Mouse (Mus musculus): ENCODE measurements around the gene Arhgap10. TPM values are rescaled to one million over a fixed set of nuclear protein-coding genes. Genes with fewer than 3 reads are reported as not detected.
A peak's percentile ranks its signal among the peaks of the same experiment; 100 is the strongest.

Arhgap10 gene
- polyA plus RNA-seq, 2 experiments from 2014 or later = 2.1 to 2.9 TPM

- ATAC-seq = no peak
Observed at GRCm38 (mm10) chr8:77276827-77277226, 240.9 kb downstream of the Arhgap10 start.

DNA sequence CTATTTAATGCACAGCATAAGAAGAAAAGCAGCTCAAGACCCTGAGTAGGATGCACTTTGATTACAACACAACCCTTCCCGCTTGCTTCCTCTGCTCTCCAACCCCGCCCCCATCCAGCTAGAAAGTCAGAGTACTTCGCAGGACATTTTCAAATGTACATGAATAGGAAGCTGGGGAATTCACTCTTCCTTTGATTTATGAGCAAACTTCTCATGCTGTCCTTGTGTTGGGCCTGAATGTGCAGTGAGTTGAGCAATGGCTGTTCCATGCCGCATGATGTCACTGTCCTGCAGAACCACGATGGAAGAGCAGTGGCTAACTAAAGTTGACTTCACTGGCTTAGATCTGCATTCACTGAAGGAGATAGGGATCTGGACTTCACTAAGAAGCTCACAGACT is 242.2 kb downstream of the Arhgap10 start:
- no peak for ATAC-seq

DNA sequence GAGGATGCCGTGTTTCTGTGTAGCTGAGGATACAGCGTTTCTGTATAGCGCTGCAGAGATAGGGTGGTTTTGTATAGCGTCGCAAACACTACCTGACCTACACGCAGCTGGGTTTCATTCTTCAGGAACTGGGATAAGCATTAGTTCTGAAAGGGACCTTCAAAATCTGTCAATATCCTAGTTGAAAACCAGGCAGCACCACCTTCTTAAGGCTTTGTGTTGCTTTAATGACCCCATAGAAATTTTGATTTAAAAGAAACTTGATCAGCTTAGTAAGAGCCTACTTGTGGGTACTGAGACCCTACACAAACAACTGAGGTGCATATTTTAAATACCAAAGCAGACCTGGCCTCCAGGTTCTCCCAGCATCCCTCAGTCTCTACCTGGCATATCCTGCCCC is 245.6 kb downstream of the Arhgap10 start:
- ATAC-seq = no peak

DNA sequence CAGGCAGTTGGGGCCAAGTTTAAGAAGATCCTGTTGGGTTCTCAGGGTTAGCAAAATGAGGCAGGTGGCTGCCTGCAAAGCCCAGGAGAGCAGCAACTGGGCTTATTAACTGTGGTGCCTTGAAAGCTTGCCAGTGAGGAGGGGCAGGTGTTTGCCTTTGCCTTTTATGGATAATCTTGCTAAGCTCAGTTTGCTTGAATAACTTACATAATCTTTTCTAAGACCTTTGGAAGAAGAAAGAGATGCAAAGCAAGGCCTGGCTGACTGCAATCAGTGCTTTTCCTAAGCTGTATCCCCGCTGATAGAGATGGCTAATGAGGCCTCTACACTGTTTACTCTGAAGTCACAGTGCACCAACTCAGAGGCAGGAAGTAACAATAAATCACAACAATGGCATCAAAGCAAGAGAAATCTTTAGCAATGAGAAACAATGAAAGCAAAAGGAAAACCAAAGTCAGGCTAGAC is 249.8 kb downstream of the Arhgap10 start:
- ATAC-seq = peak; percentile 84

GRCm38 (mm10) chr8:77262216-77263009 is 255.3 kb downstream of the Arhgap10 start:
- no peak for ATAC-seq

DNA sequence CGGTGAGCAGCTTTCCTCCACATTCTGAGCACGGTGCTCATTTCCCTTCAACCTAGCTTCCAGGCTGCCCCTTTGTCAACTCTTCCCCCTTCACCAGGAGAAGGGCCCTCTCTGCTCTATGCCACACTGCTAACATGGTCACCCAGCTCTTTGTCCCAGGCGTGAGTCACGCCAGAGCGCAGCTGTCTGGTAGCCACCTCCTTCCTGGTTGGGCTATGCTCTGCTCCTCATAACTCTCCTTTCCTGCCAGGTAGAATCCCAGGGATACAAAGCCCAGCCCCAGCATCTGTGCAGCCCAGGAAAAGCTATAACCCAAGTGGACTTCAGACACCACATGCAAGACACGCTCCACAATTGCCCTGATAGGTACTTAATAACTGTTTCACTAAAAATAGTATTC is 256.5 kb downstream of the Arhgap10 start:
- no peak for ATAC-seq

DNA sequence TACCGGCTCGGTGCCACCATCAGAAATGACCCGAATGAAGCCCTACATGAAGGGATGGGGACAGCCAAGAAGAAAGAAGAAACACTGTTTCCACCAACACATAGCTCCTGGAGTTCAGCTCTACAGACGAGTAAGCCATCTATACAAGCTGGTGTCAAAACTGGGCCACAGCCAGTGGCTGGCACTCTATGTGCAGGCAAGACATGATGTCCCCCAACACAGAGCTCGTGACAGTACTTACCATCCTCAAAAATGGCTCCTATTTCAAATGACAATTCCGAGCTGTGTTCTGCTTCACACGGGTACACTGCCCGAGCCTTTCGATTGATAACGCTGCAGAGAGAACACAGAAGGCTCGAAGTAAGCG is 260.7 kb downstream of the Arhgap10 start:
- no peak for ATAC-seq

DNA sequence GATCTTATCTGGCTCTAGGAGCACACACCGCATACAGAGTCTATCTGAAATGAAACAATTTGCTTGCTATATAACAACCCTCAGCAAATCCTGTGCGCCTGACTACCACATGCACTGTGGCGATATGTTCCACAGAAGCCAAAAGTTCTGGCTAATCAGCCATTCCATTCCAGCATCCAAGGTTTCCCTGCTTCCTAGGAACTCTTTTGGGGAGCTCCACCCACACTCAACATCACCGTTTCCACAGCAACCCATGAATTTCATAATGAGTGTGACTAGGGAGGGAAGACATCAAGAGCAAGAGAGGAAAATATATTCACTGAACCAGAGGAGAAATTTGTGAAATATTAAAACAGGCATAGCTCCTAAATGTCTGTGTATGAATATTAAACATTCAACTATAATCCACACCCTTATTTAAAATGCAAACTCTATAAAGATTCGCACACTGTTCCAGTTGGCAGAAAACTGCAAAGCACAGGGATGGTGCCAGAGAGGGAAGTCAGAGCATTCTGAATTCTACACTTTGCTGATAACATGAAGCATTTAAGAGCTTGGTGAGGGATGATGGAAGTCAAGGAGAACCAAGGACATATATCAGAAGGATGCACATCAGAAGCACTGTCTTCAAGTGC is 261.2 kb downstream of the Arhgap10 start:
- ATAC-seq = no peak

DNA sequence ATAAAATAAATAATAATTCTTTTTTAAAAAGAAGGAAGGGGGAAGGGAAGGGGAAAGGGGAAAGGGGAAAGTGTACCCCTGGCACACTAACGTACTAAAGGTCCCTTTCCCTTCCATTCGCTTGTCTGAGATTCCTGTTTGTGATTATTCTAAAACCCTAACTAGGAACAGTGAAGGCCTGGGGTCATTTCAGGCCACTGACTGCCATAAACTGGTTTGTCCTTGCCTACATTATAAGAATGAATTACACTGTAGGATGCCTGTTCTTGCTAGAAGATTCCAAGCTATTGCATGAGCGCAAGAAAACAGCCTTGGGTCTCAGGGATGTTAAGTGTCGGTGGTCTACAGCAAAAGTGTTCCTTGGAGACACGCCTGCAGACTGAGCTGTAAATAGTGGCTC is 263.3 kb downstream of the Arhgap10 start:
- no peak for ATAC-seq

GRCm38 (mm10) chr8:77251134-77251533 is 266.6 kb downstream of the Arhgap10 start:
- ATAC-seq = no peak

GRCm38 (mm10) chr8:77250094-77250493 is 267.7 kb downstream of the Arhgap10 start:
- no peak for ATAC-seq

- no peak for ATAC-seq
Observed at GRCm38 (mm10) chr8:77241381-77241780, 276.4 kb downstream of the Arhgap10 start.

- ATAC-seq = peak; percentile 72
Observed at GRCm38 (mm10) chr8:77239462-77239861, 278.3 kb downstream of the Arhgap10 start.

DNA sequence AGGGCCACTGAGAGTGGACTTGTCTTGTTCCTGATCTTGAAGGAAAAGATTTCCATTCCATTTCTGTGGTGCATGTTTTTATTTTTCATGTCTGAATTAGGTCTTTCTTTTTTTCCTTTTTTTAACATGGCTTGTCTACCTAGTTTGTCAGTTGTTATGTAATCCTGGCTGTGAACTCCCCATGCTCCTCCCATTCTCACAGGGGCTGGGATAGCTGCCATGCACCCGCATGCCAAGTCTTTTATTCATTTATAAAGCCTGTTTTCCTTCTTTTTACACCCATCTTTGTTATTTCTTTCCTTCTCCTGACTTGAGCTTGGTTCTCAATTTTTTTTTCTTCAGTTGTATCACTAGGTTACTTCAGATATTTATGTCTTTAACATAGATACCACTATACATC is 281.1 kb downstream of the Arhgap10 start:
- no peak for ATAC-seq

DNA sequence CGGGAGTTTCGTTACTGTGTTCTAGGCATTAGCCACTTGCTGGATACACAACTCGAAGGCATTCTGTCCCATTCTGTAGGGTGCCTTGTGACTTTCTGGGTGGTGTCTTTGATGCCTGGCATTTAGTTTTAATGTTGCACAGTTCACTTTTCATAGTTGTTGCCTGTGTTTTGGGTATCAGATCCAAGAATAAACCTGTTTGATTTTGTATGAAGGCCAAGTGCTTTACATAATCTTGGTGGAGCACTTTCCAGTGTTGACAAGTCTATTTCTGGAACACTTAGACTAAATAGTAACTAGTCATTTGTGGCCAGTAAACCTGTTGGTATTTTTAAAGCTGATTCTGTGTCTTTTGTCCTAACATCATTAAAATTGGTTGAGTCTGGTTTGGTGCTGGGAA is 285.3 kb downstream of the Arhgap10 start:
- ATAC-seq = no peak

GRCm38 (mm10) chr8:77231834-77232233 is 285.9 kb downstream of the Arhgap10 start:
- ATAC-seq = no peak

- no peak for ATAC-seq
Observed at GRCm38 (mm10) chr8:77231211-77231610, 286.5 kb downstream of the Arhgap10 start.

GRCm38 (mm10) chr8:77228688-77229087 is 289.1 kb downstream of the Arhgap10 start:
- ATAC-seq = no peak

GRCm38 (mm10) chr8:77227742-77228141 is 290.0 kb downstream of the Arhgap10 start:
- no peak for ATAC-seq

DNA sequence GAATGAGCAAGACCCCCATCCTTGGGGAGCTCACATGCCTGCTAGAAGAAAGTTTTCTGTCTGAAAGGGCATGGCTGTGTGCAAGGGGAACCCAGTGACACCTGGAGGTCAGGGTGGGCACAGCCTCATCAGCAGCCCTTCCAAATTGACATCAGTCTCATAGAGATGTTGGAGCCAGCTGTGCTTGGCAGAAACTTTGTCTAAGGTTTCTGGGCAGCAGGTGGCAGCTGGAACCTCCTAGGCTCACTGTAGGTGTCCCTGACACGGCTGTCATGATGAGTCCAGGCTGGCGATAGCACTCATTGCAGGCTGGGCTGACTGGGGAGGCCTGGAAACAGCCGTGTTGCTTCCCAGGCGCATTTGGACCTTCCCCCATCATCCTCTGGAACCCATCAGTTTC is 294.6 kb downstream of the Arhgap10 start:
- no peak for ATAC-seq

DNA sequence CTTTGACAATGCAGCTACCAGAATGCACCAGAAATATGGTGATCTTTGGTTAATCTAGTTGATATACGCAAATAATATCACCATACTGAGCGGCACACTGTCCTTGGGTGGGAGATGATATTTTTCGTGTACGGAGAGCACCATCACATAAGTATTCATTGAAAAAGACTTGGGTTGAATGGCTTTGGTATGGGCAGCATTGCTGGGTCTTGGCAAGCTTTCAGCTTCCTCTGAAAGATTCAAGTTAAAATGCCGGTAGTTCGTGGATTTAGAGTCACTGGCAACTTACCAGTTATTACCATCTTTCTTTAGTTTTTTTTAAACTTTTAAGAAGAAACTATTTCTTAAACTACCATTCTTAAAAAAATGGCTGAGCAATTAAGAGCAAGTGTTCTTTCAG is 302.6 kb downstream of the Arhgap10 start:
- no peak for ATAC-seq

DNA sequence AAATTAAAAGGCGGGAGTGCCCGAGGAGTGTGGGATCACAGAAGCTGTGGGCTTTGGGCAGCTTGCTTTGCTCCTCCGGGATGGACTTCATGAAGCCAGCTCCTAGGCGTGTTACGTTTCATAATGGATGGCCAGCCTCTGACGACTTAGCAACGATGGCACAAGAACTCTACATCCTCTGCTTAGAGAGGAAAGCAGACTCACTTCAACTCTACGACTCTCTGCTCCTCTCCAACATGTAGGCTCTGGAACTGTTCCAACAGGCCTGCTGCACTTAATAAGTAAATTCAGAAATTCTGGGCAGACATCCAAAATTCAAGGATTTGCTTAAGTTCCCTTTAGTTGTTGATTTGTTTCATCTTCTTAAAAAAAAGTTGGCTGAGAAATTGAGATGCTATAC is 303.1 kb downstream of the Arhgap10 start:
- no peak for ATAC-seq

DNA sequence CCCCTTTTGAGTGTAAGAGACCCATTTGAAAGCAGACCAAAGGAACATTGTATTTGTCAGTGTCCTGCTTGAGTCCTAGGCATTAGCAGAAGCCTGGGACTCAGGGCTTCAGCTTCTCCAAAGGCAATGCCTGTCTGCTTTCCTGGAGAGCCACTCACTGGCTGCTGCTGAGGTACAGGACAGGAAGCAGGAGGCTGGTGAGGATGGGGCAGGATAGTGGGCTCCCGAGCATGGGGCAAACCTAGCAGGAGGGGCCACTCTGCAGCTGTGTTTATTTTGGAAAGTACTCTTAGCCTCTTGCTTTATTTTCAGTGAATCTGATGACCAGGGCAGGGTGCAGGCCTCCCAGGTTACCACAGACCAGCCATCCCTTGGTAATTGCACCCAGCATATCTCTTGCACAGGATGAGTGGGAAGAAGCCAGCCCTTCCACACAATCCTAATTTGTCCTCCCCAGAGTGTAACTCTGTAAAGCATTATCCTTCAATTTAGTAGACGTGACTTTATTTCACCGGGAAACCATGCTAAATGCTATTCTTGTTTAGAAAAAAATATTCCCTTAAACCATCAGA is 303.8 kb downstream of the Arhgap10 start:
- ATAC-seq = no peak

- peak; percentile 92 for ATAC-seq
Observed at GRCm38 (mm10) chr8:77209297-77209696, 308.5 kb downstream of the Arhgap10 start.
